8 mouse cellular contexts compared by ENCODE assay signal in the genomic region with DNA sequence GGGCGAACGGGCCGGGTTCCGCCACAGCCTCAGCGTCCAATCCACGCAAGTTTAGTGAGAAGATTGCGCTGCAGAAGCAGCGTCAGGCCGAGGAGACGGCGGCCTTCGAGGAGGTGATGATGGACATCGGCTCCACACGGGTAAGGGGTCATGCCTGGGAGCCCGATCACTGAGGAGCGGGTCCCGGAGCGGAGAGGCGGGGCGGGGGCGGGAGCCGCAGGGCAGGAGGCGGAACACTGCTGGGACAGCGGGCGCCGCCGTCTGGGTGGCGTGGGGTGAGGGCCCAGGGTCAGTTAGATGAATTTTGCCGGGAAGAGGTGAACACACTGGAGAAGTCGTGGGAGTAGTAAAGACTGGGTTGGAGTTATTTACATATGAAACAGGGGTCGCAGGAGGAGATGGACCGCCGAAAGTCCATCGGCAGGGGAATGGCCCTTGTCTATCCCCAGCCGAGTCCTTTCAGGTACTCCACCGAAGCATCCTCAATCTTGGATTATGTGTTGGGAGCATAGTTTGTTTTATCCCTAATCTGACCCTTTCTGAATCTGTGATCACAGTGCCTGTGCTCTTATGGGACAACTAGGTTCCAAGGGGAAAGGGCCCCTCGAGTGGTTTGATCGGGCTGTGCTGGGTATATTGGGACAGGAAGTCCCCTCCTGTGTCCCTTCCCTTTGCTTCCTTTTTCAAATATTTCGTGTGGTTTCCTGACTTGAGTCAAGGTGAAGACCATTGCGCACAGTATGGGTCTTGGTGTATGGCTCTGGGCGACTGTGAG. TPM values are rescaled to one million over a fixed set of nuclear protein-coding genes. Genes with fewer than 3 reads are reported as not detected.
DNase-seq lines count a peak whose midpoint lies in the region; ATAC-seq and TF ChIP-seq lines count a peak whose summit lies in the region.

No protein-coding gene starts in this region.

- peaks cover 6% of the 10 kb centered on the region; the same call in 1 of the 2 replicates for H3K4me1 ChIP-seq in kidney, adult 2 months (ENCODE audit: control insufficient read depth, insufficient read depth, low read length)
- peaks cover 27% of the 10 kb centered on the region for H3K4me1 ChIP-seq in forebrain, embryonic 10.5 days
- H3K4me1 ChIP-seq in limb, embryonic 12.5 days (replicated peaks), result peaks cover 14% of the 10 kb centered on the region

- peak overlapping the region; percentile 89 for H3K4me2 ChIP-seq in limb, embryonic 12.5 days

- WGBS in kidney, adult 2 months, result under 1% methylated on average over 41 of the region's 41 CpGs
- WGBS in forebrain, embryonic 10.5 days, result 1% methylated on average over 41 of the region's 41 CpGs
- 1% methylated on average over 41 of the region's 41 CpGs for WGBS in limb, embryonic 12.5 days

- peak overlapping the region; percentile 86 for H3K9ac ChIP-seq in limb, embryonic 12.5 days (replicated peaks)

- no peaks in the 10 kb centered on the region for H3K36me3 ChIP-seq in kidney, adult 2 months (ENCODE audit: control insufficient read depth, insufficient read depth, low read length)
- H3K36me3 ChIP-seq in forebrain, embryonic 10.5 days (replicated peaks), result peaks cover 59% of the 10 kb centered on the region
- H3K36me3 ChIP-seq in limb, embryonic 12.5 days, result peaks cover 53% of the 10 kb centered on the region

- no peak for TF ChIP-seq POLR2A in kidney, adult 2 months (IDR thresholded peaks at IDR 0.05; ENCODE audit: low read depth, low read length)

- H3K9me3 ChIP-seq in forebrain, embryonic 10.5 days, result no peaks in the 10 kb centered on the region
- no peaks in the 10 kb centered on the region for H3K9me3 ChIP-seq in limb, embryonic 12.5 days

- ATAC-seq in limb, embryonic 12.5 days (ENCODE audit: insufficient number of reproducible peaks, insufficient read depth, low FRiP score, low TSS enrichment, low read depth), result peak; percentile 65
- ATAC-seq in monocyte, adult 5-6 weeks (replicated peaks; ENCODE audit: insufficient number of reproducible peaks, low FRiP score, low TSS enrichment, poor library complexity, severe bottlenecking), result peak; percentile 23

- peak overlapping the region; percentile 91 for H3K4me3 ChIP-seq in kidney, adult 2 months (ENCODE audit: insufficient read depth, low read depth, low read length)
- peak overlapping the region; percentile 76 for H3K4me3 ChIP-seq in forebrain, embryonic 10.5 days
- H3K4me3 ChIP-seq in limb, embryonic 12.5 days (replicated peaks), result peak overlapping the region; percentile 90

- H3K27me3 ChIP-seq in kidney, adult 2 months (replicated peaks; ENCODE audit: control insufficient read depth, insufficient read depth, low read length), result no peaks in the 10 kb centered on the region
- no peaks in the 10 kb centered on the region for H3K27me3 ChIP-seq in forebrain, embryonic 10.5 days (ENCODE audit: poor library complexity, severe bottlenecking)
- no peaks in the 10 kb centered on the region for H3K27me3 ChIP-seq in limb, embryonic 12.5 days

- no peak for DNase-seq in kidney, adult 2 months
- DNase-seq in kidney, adult 18-20 months, result no peak
- peak; percentile 56 for DNase-seq in MEL-GATA-1-ER (ENCODE audit: extremely low read depth, low read depth)
- DNase-seq in forebrain, embryonic 10.5 days (ENCODE audit: extremely low spot score, low spot score), result peak; percentile 44
- DNase-seq in right cerebral cortex, postnatal 25 days, result no peak
- DNase-seq in cerebellum, postnatal 36 days, result no peak

- 0 out of 2 replicates have a peak, but pooled peaks have one; percentile 3 for TF ChIP-seq CTCF in kidney, adult 2 months (conservative IDR thresholded peaks at IDR 0.05; ENCODE audit: insufficient read depth, insufficient read length, low read depth, low read length)

- peak overlapping the region; percentile 81 for H3K27ac ChIP-seq in kidney, adult 2 months (ENCODE audit: insufficient read depth, low read depth, low read length)
- H3K27ac ChIP-seq in forebrain, embryonic 10.5 days, result peak overlapping the region; percentile 86
- peak overlapping the region; percentile 87 for H3K27ac ChIP-seq in limb, embryonic 12.5 days

RNA-seq across cellular contexts. Expression of a gene that starts 0.6 kb away (rescaled TPM):
- 48.2 and 57.6 TPM in 2 replicates for polyA plus RNA-seq in kidney, adult 2 months (2012; rRNA removed)
- polyA plus RNA-seq in forebrain, embryonic 10.5 days (2016; fragmentation: Nextera tagmentation; extraction: Ambion mirVana), result 21.3 and 26.4 TPM in 2 replicates
- polyA plus RNA-seq in limb, embryonic 12.5 days (2016; fragmentation: Nextera tagmentation; extraction: Ambion mirVana), result 18.6 and 30.3 TPM in 2 replicates
- total RNA-seq in monocyte, adult 5-6 weeks (2017), result 19.2 to 40.7 TPM (median 19.9 TPM) in 3 replicates

RNA-seq across cellular contexts. Expression of a gene that starts 6.6 kb away (rescaled TPM):
- polyA plus RNA-seq in kidney, adult 2 months (2012; rRNA removed), result 71.3 and 74.2 TPM in 2 replicates
- polyA plus RNA-seq in forebrain, embryonic 10.5 days (2016; fragmentation: Nextera tagmentation; extraction: Ambion mirVana), result 69.6 and 75.4 TPM in 2 replicates
- polyA plus RNA-seq in limb, embryonic 12.5 days (2016; fragmentation: Nextera tagmentation; extraction: Ambion mirVana), result 56.8 and 62.0 TPM in 2 replicates
- 32.3 to 49.4 TPM (median 46.6 TPM) in 3 replicates for total RNA-seq in monocyte, adult 5-6 weeks (2017)

RNA-seq across cellular contexts. Expression of a gene that starts 10.4 kb away (rescaled TPM):
- 12.3 and 13.6 TPM in 2 replicates for polyA plus RNA-seq in kidney, adult 2 months (2012; rRNA removed)
- 7.0 and 7.2 TPM in 2 replicates for polyA plus RNA-seq in forebrain, embryonic 10.5 days (2016; fragmentation: Nextera tagmentation; extraction: Ambion mirVana)
- 5.7 and 5.9 TPM in 2 replicates for polyA plus RNA-seq in limb, embryonic 12.5 days (2016; fragmentation: Nextera tagmentation; extraction: Ambion mirVana)
- 15.4 to 39.1 TPM (median 16.3 TPM) in 3 replicates for total RNA-seq in monocyte, adult 5-6 weeks (2017)

RNA-seq across cellular contexts. Expression of a gene that starts 11.3 kb away (rescaled TPM):
- 1.0 and 1.5 TPM in 2 replicates for polyA plus RNA-seq in kidney, adult 2 months (2012; rRNA removed)
- polyA plus RNA-seq in forebrain, embryonic 10.5 days (2016; fragmentation: Nextera tagmentation; extraction: Ambion mirVana), result 4.5 and 5.8 TPM in 2 replicates
- 11.7 and 12.9 TPM in 2 replicates for polyA plus RNA-seq in limb, embryonic 12.5 days (2016; fragmentation: Nextera tagmentation; extraction: Ambion mirVana)
- 0.49 to 1.1 TPM in 2 of 3 replicates, not detected in the other for total RNA-seq in monocyte, adult 5-6 weeks (2017)

RNA-seq across cellular contexts. Expression of a gene that starts 23.2 kb away (rescaled TPM):
- polyA plus RNA-seq in kidney, adult 2 months (2012; rRNA removed), result 60.7 and 74.7 TPM in 2 replicates
- polyA plus RNA-seq in forebrain, embryonic 10.5 days (2016; fragmentation: Nextera tagmentation; extraction: Ambion mirVana), result 89.4 and 96.6 TPM in 2 replicates
- 86.2 and 88.6 TPM in 2 replicates for polyA plus RNA-seq in limb, embryonic 12.5 days (2016; fragmentation: Nextera tagmentation; extraction: Ambion mirVana)
- total RNA-seq in monocyte, adult 5-6 weeks (2017), result 64.6 to 97.8 TPM (median 65.2 TPM) in 3 replicates

Comparison
In these comparisons a context has a peak if more than half of its experiments do, and no peak if none do; other contexts are left out.
1. DNase-seq: peak in MEL-GATA-1-ER (single experiment) and forebrain, embryonic 10.5 days (single experiment); none in kidney, adult 2 months (single experiment), kidney, adult 18-20 months (single experiment), right cerebral cortex, postnatal 25 days (single experiment) and cerebellum, postnatal 36 days (0 of 2).
2. Peak in every context shown above with its lines, with median percentiles within 50 percentile points of each other: H3K27ac ChIP-seq and H3K4me3 ChIP-seq.